25 mouse cellular contexts compared by ENCODE assay signal in genomic region chr6:138072963-138073339, GRCm38 (mm10). TPM values are rescaled to one million over a fixed set of nuclear protein-coding genes. Genes with fewer than 3 reads are reported as not detected.
DNase-seq lines count a peak whose midpoint lies in the region; ATAC-seq and TF ChIP-seq lines count a peak whose summit lies in the region.
"Had no signal": no experiment of that assay in that cellular context is flagged by ENCODE, and none has a peak within 500 bp of the region (broad histone marks: within the 10 kb centered on the region; RNA-seq: fewer than 3 reads in every experiment).

No protein-coding gene starts in this region.

- peak; percentile 84 for ATAC-seq in kidney, embryonic 14.5 days (ENCODE audit: low FRiP score, low TSS enrichment)
- no peak for ATAC-seq in midbrain, embryonic 14.5 days (ENCODE audit: low FRiP score, low TSS enrichment)
- peak; percentile 80 for ATAC-seq in embryonic facial prominence, embryonic 14.5 days (ENCODE audit: low read depth)
- ATAC-seq in stomach, postnatal 0 days (ENCODE audit: low FRiP score, low TSS enrichment), result no peak
- ATAC-seq: activated CD4-positive, CD25-positive, alpha-beta regulatory T cell, adult 4 months; inflammation-experienced regulatory T-cells, adult 6 months had no signal

- no peaks in the 10 kb centered on the region for H3K36me3 ChIP-seq in kidney, embryonic 14.5 days (ENCODE audit: control insufficient read depth, insufficient read depth, low read length)
- no peaks in the 10 kb centered on the region for H3K36me3 ChIP-seq in midbrain, embryonic 14.5 days (ENCODE audit: control insufficient read depth, insufficient read depth, low read length)
- H3K36me3 ChIP-seq in midbrain, embryonic 10.5 days, result no peaks in the 10 kb centered on the region
- no peaks in the 10 kb centered on the region for H3K36me3 ChIP-seq in embryonic facial prominence, embryonic 14.5 days (ENCODE audit: control insufficient read depth, insufficient read depth, low read length)
- H3K36me3 ChIP-seq in stomach, postnatal 0 days (ENCODE audit: control insufficient read depth, insufficient read depth, low read length), result no peaks in the 10 kb centered on the region
- H3K36me3 ChIP-seq: hindbrain, embryonic 10.5 days; limb, embryonic 15.5 days had no signal

- DNase-seq in kidney, adult 18-20 months, result no peak
- DNase-seq in midbrain, embryonic 14.5 days, result peak; percentile 33
- DNase-seq in midbrain, embryonic 10.5 days (ENCODE audit: low spot score), result no peak
- peak; percentile 53 for DNase-seq in embryonic facial prominence, embryonic 14.5 days (ENCODE audit: low spot score)
- peak; percentile 12 for DNase-seq in retina, postnatal 1 day
- DNase-seq in heart, adult 18-20 months, result no peak
- DNase-seq in stomach, postnatal 0 days (ENCODE audit: low spot score), result no peak
- DNase-seq: cerebellum, adult 8-10 months; gastrocnemius, postnatal 10 days; heart, adult 2 months; kidney, postnatal 14 days; lung, adult 18-20 months; right cerebral cortex, postnatal 25 days; thymus, postnatal 14 days had no signal

- no peaks in the 10 kb centered on the region for H3K4me1 ChIP-seq in kidney, embryonic 14.5 days (ENCODE audit: control insufficient read depth, insufficient read depth, low read length)
- H3K4me1 ChIP-seq in midbrain, embryonic 14.5 days (ENCODE audit: control insufficient read depth, insufficient read depth, low read length), result no peaks in the 10 kb centered on the region; the same call in 1 of the 2 replicates
- H3K4me1 ChIP-seq in midbrain, embryonic 10.5 days, result peaks cover 13% of the 10 kb centered on the region
- H3K4me1 ChIP-seq in embryonic facial prominence, embryonic 14.5 days (ENCODE audit: control insufficient read depth, insufficient read depth, low read length), result no peaks in the 10 kb centered on the region
- H3K4me1 ChIP-seq in stomach, postnatal 0 days (replicated peaks; ENCODE audit: control insufficient read depth, insufficient read depth), result no peaks in the 10 kb centered on the region
- H3K4me1 ChIP-seq: hindbrain, embryonic 10.5 days; limb, embryonic 15.5 days had no signal

- TF ChIP-seq CTCF in stomach, postnatal 0 days (IDR thresholded peaks at IDR 0.05; ENCODE audit: low read depth), result no peak

- WGBS in kidney, embryonic 14.5 days, result 63% methylated on average over 8 of the region's 8 CpGs
- WGBS in midbrain, embryonic 14.5 days, result 66% methylated on average over 8 of the region's 8 CpGs
- 81% methylated on average over 8 of the region's 8 CpGs for WGBS in midbrain, embryonic 10.5 days
- 51% methylated on average over 8 of the region's 8 CpGs for WGBS in embryonic facial prominence, embryonic 14.5 days
- 86% methylated on average over 8 of the region's 8 CpGs for WGBS in stomach, postnatal 0 days

- TF ChIP-seq EP300 in stomach, postnatal 0 days (optimal IDR thresholded peaks at IDR 0.05), result no peak

- no peaks in the 10 kb centered on the region for H3K27me3 ChIP-seq in kidney, embryonic 14.5 days (ENCODE audit: control insufficient read depth, insufficient read depth, low read length)
- no peaks in the 10 kb centered on the region for H3K27me3 ChIP-seq in midbrain, embryonic 14.5 days (ENCODE audit: control insufficient read depth, insufficient read depth, low read length)
- H3K27me3 ChIP-seq in midbrain, embryonic 10.5 days (ENCODE audit: low read depth, poor library complexity, severe bottlenecking), result no peaks in the 10 kb centered on the region
- H3K27me3 ChIP-seq in embryonic facial prominence, embryonic 14.5 days (replicated peaks; ENCODE audit: control insufficient read depth, insufficient read depth, low read length), result no peaks in the 10 kb centered on the region
- no peaks in the 10 kb centered on the region for H3K27me3 ChIP-seq in stomach, postnatal 0 days (ENCODE audit: control insufficient read depth, insufficient read depth, low read length)
- H3K27me3 ChIP-seq: limb, embryonic 15.5 days had no signal

- H3K27ac ChIP-seq in kidney, embryonic 14.5 days (ENCODE audit: low read depth, low read length), result no peak overlapping the region
- no peak overlapping the region for H3K27ac ChIP-seq in midbrain, embryonic 14.5 days (replicated peaks; ENCODE audit: low read depth, low read length)
- no peak overlapping the region for H3K27ac ChIP-seq in midbrain, embryonic 10.5 days (replicated peaks)
- no peak overlapping the region for H3K27ac ChIP-seq in embryonic facial prominence, embryonic 14.5 days (replicated peaks; ENCODE audit: low read depth, low read length)
- no peak overlapping the region for H3K27ac ChIP-seq in stomach, postnatal 0 days (replicated peaks)
- H3K27ac ChIP-seq: heart, adult 2 months; hindbrain, embryonic 10.5 days; left cerebral cortex, adult 2 months; limb, embryonic 15.5 days had no signal

- H3K4me2 ChIP-seq in kidney, embryonic 14.5 days (replicated peaks; ENCODE audit: low read depth, low read length), result no peak overlapping the region
- H3K4me2 ChIP-seq in midbrain, embryonic 14.5 days (ENCODE audit: low read length), result no peak overlapping the region
- no peak overlapping the region for H3K4me2 ChIP-seq in embryonic facial prominence, embryonic 14.5 days (ENCODE audit: low read depth, low read length)
- no peak overlapping the region for H3K4me2 ChIP-seq in stomach, postnatal 0 days (replicated peaks; ENCODE audit: low read depth)
- H3K4me2 ChIP-seq: limb, embryonic 15.5 days had no signal

- no peaks in the 10 kb centered on the region for H3K9me3 ChIP-seq in kidney, embryonic 14.5 days (ENCODE audit: control insufficient read depth, low read length)
- H3K9me3 ChIP-seq in midbrain, embryonic 14.5 days (ENCODE audit: control insufficient read depth, low read length), result no peaks in the 10 kb centered on the region
- H3K9me3 ChIP-seq in midbrain, embryonic 10.5 days (replicated peaks), result no peaks in the 10 kb centered on the region
- H3K9me3 ChIP-seq in embryonic facial prominence, embryonic 14.5 days (ENCODE audit: control insufficient read depth, low read length), result no peaks in the 10 kb centered on the region
- H3K9me3 ChIP-seq in stomach, postnatal 0 days (ENCODE audit: control insufficient read depth, low read length), result no peaks in the 10 kb centered on the region
- H3K9me3 ChIP-seq: hindbrain, embryonic 10.5 days; limb, embryonic 15.5 days had no signal

- no peak overlapping the region for H3K9ac ChIP-seq in kidney, embryonic 14.5 days (ENCODE audit: low read depth, low read length)
- no peak overlapping the region for H3K9ac ChIP-seq in midbrain, embryonic 14.5 days (replicated peaks; ENCODE audit: low read length)
- no peak overlapping the region for H3K9ac ChIP-seq in embryonic facial prominence, embryonic 14.5 days (ENCODE audit: low read depth, low read length)
- H3K9ac ChIP-seq in stomach, postnatal 0 days (ENCODE audit: low read length), result no peak overlapping the region
- H3K9ac ChIP-seq: limb, embryonic 15.5 days had no signal

- H3K4me3 ChIP-seq in kidney, embryonic 14.5 days (ENCODE audit: low read length), result no peak overlapping the region
- H3K4me3 ChIP-seq in midbrain, embryonic 14.5 days (replicated peaks; ENCODE audit: low read depth, low read length), result no peak overlapping the region
- H3K4me3 ChIP-seq in midbrain, embryonic 10.5 days, result no peak overlapping the region
- H3K4me3 ChIP-seq in embryonic facial prominence, embryonic 14.5 days (ENCODE audit: low read depth, low read length), result no peak overlapping the region
- no peak overlapping the region for H3K4me3 ChIP-seq in stomach, postnatal 0 days (ENCODE audit: low read depth, low read length)
- H3K4me3 ChIP-seq: heart, adult 2 months; hindbrain, embryonic 10.5 days; left cerebral cortex, adult 2 months; limb, embryonic 15.5 days had no signal

RNA-seq across cellular contexts. Expression of gene Slc15a5, which starts 6.8 kb away (rescaled TPM):
- polyA plus RNA-seq in kidney, embryonic 14.5 days (2014; fragmentation: Nextera tagmentation; extraction: Ambion mirVana), result not detected in 2 replicates
- polyA plus RNA-seq in midbrain, embryonic 14.5 days (2014; fragmentation: Nextera tagmentation; extraction: Ambion mirVana), result 0.49 TPM in 1 of 2 replicates, not detected in the other
- polyA plus RNA-seq in midbrain, embryonic 10.5 days (2016; fragmentation: Nextera tagmentation; extraction: Ambion mirVana), result not detected in 2 replicates
- not detected in 2 replicates for polyA plus RNA-seq in embryonic facial prominence, embryonic 14.5 days (2014; fragmentation: Nextera tagmentation; extraction: Ambion mirVana)
- under 1 TPM in 1 of 2 experiments, not detected in 1; 0.44 TPM for total RNA-seq in heart, adult 18-20 months (2021)
- not detected in 2 replicates for polyA plus RNA-seq in stomach, postnatal 0 days (2015; fragmentation: Nextera tagmentation; extraction: Ambion mirVana)
- total RNA-seq: common myeloid progenitor, adult 5-6 weeks; gastrocnemius, postnatal 10 days; heart, adult 2 months had no signal
- polyA plus RNA-seq: activated CD4-positive, CD25-positive, alpha-beta regulatory T cell, adult 4 months; C2C12; heart, adult 2 months; heart, embryonic 16.5 days; hindbrain, embryonic 10.5 days; inflammation-experienced regulatory T-cells, adult 6 months; limb, embryonic 15.5 days; neural tube, embryonic 11.5 days; stomach, embryonic 16.5 days had no signal

Comparison
In these comparisons a context has a peak if more than half of its experiments do, and no peak if none do; other contexts are left out.
1. DNase-seq: peak in midbrain, embryonic 14.5 days (single experiment), embryonic facial prominence, embryonic 14.5 days (single experiment) and retina, postnatal 1 day (single experiment); none in kidney, adult 18-20 months (single experiment), midbrain, embryonic 10.5 days (single experiment), heart, adult 18-20 months (0 of 2) and stomach, postnatal 0 days (single experiment).
2. ATAC-seq: peak in kidney, embryonic 14.5 days (single experiment) and embryonic facial prominence, embryonic 14.5 days (single experiment); none in midbrain, embryonic 14.5 days (single experiment) and stomach, postnatal 0 days (single experiment).